Mouse (Mus musculus) liver, adult 2 months (tissue): Measurements from ENCODE around the gene Galnt4.

Experiments used
- CTCF ChIP-seq: fragments of 200-500 bp; IDR thresholded peaks from 2 replicates; pipeline ENCODE4 v1.5.1; 2011; ENCODE audit warnings: low read depth, low read length, control low read depth
- POLR2A ChIP-seq: fragments of 200-500 bp; IDR thresholded peaks from 2 replicates; pipeline ENCODE4 v1.6.1; 2011; ENCODE audit warnings: low read length, control low read depth; ENCODE audit not compliant: insufficient read depth; ENCODE audit errors: extremely low read depth

- TF ChIP-seq CTCF = no peak
- TF ChIP-seq POLR2A = no peak
Observed at GRCm38 (mm10) chr10:99126954-99127353, 19.0 kb downstream of the Galnt4 start.
